Mouse (Mus musculus): ENCODE data around the gene Fign. TPM values are rescaled to one million over a fixed set of nuclear protein-coding genes. Genes with fewer than 3 reads are reported as not detected.

Gene Fign
- total RNA-seq, 2 experiments from 2014 or later, result 5.1 to 6.4 TPM

- no peak for DNase-seq
- intact Hi-C loops (cut with DNase I), result no loop called here
Measured at GRCm38 (mm10) chr2:64065511-64065910, 32.3 kb downstream of the Fign start.

GRCm38 (mm10) chr2:64059477-64059876 is 38.4 kb downstream of the Fign start:
- DNase-seq, result no peak
- intact Hi-C loops (cut with DNase I), result no loop called here

GRCm38 (mm10) chr2:64048142-64048541 is 49.7 kb downstream of the Fign start:
- intact Hi-C loops (cut with DNase I), result no loop called here
- no peak for DNase-seq

- intact Hi-C loops (cut with DNase I), result no loop called here
- peak; percentile 49 for DNase-seq
Measured at GRCm38 (mm10) chr2:64043099-64043498, 54.7 kb downstream of the Fign start.

GRCm38 (mm10) chr2:64035393-64035792 is 62.4 kb downstream of the Fign start:
- intact Hi-C loops (cut with DNase I), result no loop called here
- DNase-seq, result no peak

- peak; percentile 9 for DNase-seq
- intact Hi-C loops (cut with DNase I), result no loop called here
Measured at GRCm38 (mm10) chr2:64033871-64034270, 64.0 kb downstream of the Fign start.

- DNase-seq, result no peak
- intact Hi-C loops (cut with DNase I), result no loop called here
Measured at GRCm38 (mm10) chr2:64025961-64026360, 71.9 kb downstream of the Fign start.

- intact Hi-C loops (cut with DNase I), result no loop called here
- DNase-seq, result no peak
Measured at GRCm38 (mm10) chr2:63994304-63995023, 103.4 kb downstream of the Fign start.

- no peak for DNase-seq
Measured at GRCm38 (mm10) chr2:63985426-63985825, 112.4 kb downstream of the Fign start.

GRCm38 (mm10) chr2:63982351-63982751 is 115.5 kb downstream of the Fign start:
- no peak for DNase-seq
- intact Hi-C loops (cut with DNase I), result no loop called here

More at GRCm38 (mm10) chr2:63985426-63985825, 112.4 kb downstream of the Fign start:
- intact Hi-C loops (cut with DNase I), result no loop called here

- intact Hi-C loops (cut with DNase I), result no loop called here
Measured at GRCm38 (mm10) chr2:63981449-63981848, 116.4 kb downstream of the Fign start.

GRCm38 (mm10) chr2:63969633-63970032 is 128.2 kb downstream of the Fign start:
- intact Hi-C loops (cut with DNase I), result no loop called here
- no peak for DNase-seq

More at GRCm38 (mm10) chr2:63981449-63981848, 116.4 kb downstream of the Fign start:
- DNase-seq, result no peak

- intact Hi-C loops (cut with DNase I), result no loop called here
- DNase-seq, result no peak
Measured at GRCm38 (mm10) chr2:63931041-63931440, 166.8 kb downstream of the Fign start.

- intact Hi-C loops (cut with DNase I), result no loop called here
- no peak for DNase-seq
Measured at GRCm38 (mm10) chr2:63926481-63927097, 171.2 kb downstream of the Fign start.

- DNase-seq, result no peak
- intact Hi-C loops (cut with DNase I), result no loop called here
Measured at GRCm38 (mm10) chr2:63925721-63926235, 172.1 kb downstream of the Fign start.

All from left cerebral cortex, postnatal 4 days (tissue).